Comparison of ENCODE assay signal across 18 mouse cellular contexts in genomic region chr9:107538231-107538630, GRCm38 (mm10).
A peak's percentile ranks its signal among the peaks of the same experiment; 100 is the strongest.
DNase-seq lines count a peak whose midpoint lies in the region; ATAC-seq lines count a peak whose summit lies in the region.
"Had no signal": no experiment of that assay in that cellular context is flagged by ENCODE, and none has a peak within 500 bp of the region (broad histone marks: within the 10 kb centered on the region; RNA-seq: fewer than 3 reads in every experiment).

No protein-coding gene starts in this region.

- peak; percentile 67 for DNase-seq in cerebellum, adult 11-12 months
- no peak for DNase-seq in cerebellum, postnatal 4 days (ENCODE audit: low spot score in 2 of 2)
- peak; percentile 38 to 52 for DNase-seq in cerebellum, postnatal 25 days
- DNase-seq in layer of hippocampus, adult 9-11 months, result peak; percentile 57
- no peak for DNase-seq in layer of hippocampus, adult 9-10 months (ENCODE audit: low spot score)
- peak; percentile 61 for DNase-seq in brain, adult 2 months (ENCODE audit: low read depth, low spot score)
- DNase-seq: adrenal gland, adult 8-10 months; adrenal gland, postnatal 36 days; B cell, adult 2 months; gastrocnemius, adult 2 months; gastrocnemius, postnatal 36 days; heart, adult 18-20 months; heart, postnatal 14 days; kidney, adult 11 months had no signal

- ATAC-seq in cerebellum, adult (ENCODE audit: insufficient number of reproducible peaks, low FRiP score, low TSS enrichment), result no peak
- ATAC-seq: CD4-positive, CD25-positive, alpha-beta regulatory T cell, adult 4 months; forebrain, embryonic 13.5 days; hindbrain, postnatal 0 days had no signal

Comparison
In these comparisons a context has a peak if more than half of its experiments do, and no peak if none do; other contexts are left out.
1. DNase-seq: peak in cerebellum, adult 11-12 months (single experiment), cerebellum, postnatal 25 days (2 of 2), layer of hippocampus, adult 9-11 months (single experiment) and brain, adult 2 months (single experiment); none in cerebellum, postnatal 4 days (0 of 2) and layer of hippocampus, adult 9-10 months (single experiment).